Mouse (Mus musculus) brown adipose tissue, adult 24 weeks (tissue): ENCODE measurements around the gene Fig4. TPM values are rescaled to one million over a fixed set of nuclear protein-coding genes. Genes with fewer than 3 reads are reported as not detected.

Experiments
- H3K27ac ChIP-seq: fragments of 200-500 bp; replicated peaks from 2 replicates; pipeline ENCODE4 v1.5.1; 2012; ENCODE audit warnings: low read depth, mild to moderate bottlenecking, low read length
- H3K4me1 ChIP-seq: fragments of 200-500 bp; 2 replicates; pipeline ENCODE4 v1.6.1; 2012; ENCODE audit warnings: low read length, mixed read lengths; ENCODE audit not compliant: control insufficient read depth, insufficient read depth, insufficient read length
- H3K4me3 ChIP-seq: fragments of 200-500 bp; 2 replicates; pipeline ENCODE4 v1.5.1; 2012; ENCODE audit warnings: low read depth, mild to moderate bottlenecking, low read length, moderate library complexity; ENCODE audit not compliant: insufficient read depth
- polyA plus RNA-seq: library from polyadenylated mRNA; stranded (reverse); fragments of >200 nt; gene quantifications from 2 replicates; pipeline ENCODE4 v1.2.4, GENCODE M21; 2012; ENCODE audit not compliant: missing spikeins, insufficient read depth, insufficient read length

The Fig4 gene
- polyA plus RNA-seq, 1 experiment: 12.9 TPM

GRCm38 (mm10) chr10:41151441-41151840 lies 151.6 kb downstream of the Fig4 start:
- Histone ChIP-seq H3K4me3 (no peak overlapping the region), H3K27ac (no peak overlapping the region), H3K4me1 (no peaks in the 10 kb centered on the region; the same call in 1 of the 2 replicates)

- Histone ChIP-seq H3K27ac (no peak overlapping the region), H3K4me1 (no peaks in the 10 kb centered on the region; the same call in 1 of the 2 replicates), H3K4me3 (no peak overlapping the region)
These were observed 152.0 kb downstream of the Fig4 start for GRCm38 (mm10) chr10:41151021-41151420.

- H3K4me1 ChIP-seq: no peaks in the 10 kb centered on the region; the same call in 1 of the 2 replicates
- no peak overlapping the region for H3K4me3 ChIP-seq
- H3K27ac ChIP-seq: no peak overlapping the region
These were observed 152.6 kb downstream of the Fig4 start for GRCm38 (mm10) chr10:41150496-41150895.

GRCm38 (mm10) chr10:41149307-41149706 lies 153.8 kb downstream of the Fig4 start:
- Histone ChIP-seq H3K27ac (no peak overlapping the region), H3K4me1 (no peaks in the 10 kb centered on the region; the same call in 1 of the 2 replicates), H3K4me3 (no peak overlapping the region)

GRCm38 (mm10) chr10:41146141-41146540 lies 156.9 kb downstream of the Fig4 start:
- Histone ChIP-seq H3K27ac (no peak overlapping the region), H3K4me3 (no peak overlapping the region), H3K4me1 (no peaks in the 10 kb centered on the region; the same call in 1 of the 2 replicates)

Other genes starting within 250 kb of the Fig4 start
- gene Gpr6, start 231.0 kb downstream of the Fig4 start, polyA plus RNA-seq: not detected in 2 replicates
- gene Ak9, start 720 bp upstream of the Fig4 start, polyA plus RNA-seq: not detected in 2 replicates
- gene Zbtb24, start 147.1 kb upstream of the Fig4 start, polyA plus RNA-seq: 4.7 and 6.0 TPM in 2 replicates
- gene Mical1, start 173.1 kb upstream of the Fig4 start, polyA plus RNA-seq: 2.8 and 4.8 TPM in 2 replicates
- 9.2 and 12.3 TPM in 2 replicates for gene Smpd2, start 187.1 kb upstream of the Fig4 start, polyA plus RNA-seq
- gene Ppil6, start 187.2 kb upstream of the Fig4 start, polyA plus RNA-seq: 0.99 TPM in 1 of 2 replicates, not detected in the other
- 172 and 177 TPM in 2 replicates for gene Cd164, start 216.2 kb upstream of the Fig4 start, polyA plus RNA-seq